Mouse (Mus musculus): ENCODE measurements around the gene Ugt8a. TPM values are rescaled to one million over a fixed set of nuclear protein-coding genes. Genes with fewer than 3 reads are reported as not detected.

Ugt8a gene
- polyA plus RNA-seq, 1 experiment from 2014 or later = 0.33 TPM

DNA sequence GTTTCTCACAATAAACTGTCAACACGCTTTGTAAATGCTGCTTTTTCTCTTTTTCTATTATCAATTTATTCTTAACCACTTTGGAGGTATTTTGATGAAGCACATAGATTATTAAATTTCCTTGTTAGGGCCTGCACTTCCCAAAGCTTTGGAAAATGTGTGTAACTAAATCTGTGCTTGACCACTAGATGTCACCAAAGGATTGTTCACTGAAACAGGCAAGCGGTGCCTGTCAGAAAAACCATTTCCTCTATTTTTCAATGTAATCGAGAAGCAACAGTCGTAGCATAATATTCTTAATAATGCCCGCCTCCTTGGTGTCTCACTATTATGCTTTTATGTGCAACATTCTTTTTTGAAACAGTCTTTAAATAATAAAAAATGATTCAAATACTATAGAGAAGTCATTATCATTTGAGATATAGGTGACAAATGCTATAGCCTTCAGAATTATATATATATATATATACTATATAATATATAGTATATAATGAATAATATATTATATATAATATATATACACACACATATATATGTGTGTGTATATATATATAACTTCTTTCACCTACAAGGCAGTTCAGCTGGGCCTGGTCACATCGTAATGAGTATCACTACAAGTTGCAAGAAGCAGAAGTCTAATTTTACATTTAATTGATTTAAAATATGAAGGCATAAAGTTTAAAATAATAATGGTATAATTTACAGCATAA, 89.1 kb downstream of the Ugt8a start:
- no peak overlapping the region for H3K9ac ChIP-seq
- WGBS = 22% methylated on average over 6 of the region's 6 CpGs
- ATAC-seq (ENCODE audit: insufficient number of reproducible peaks, low FRiP score, low TSS enrichment, low read depth) = no peak
- H3K4me3 ChIP-seq = no peak overlapping the region
- no peaks in the 10 kb centered on the region for H3K27me3 ChIP-seq
- no peaks in the 10 kb centered on the region for H3K36me3 ChIP-seq
- no peak overlapping the region for H3K4me2 ChIP-seq
- no peaks in the 10 kb centered on the region for H3K4me1 ChIP-seq
- no peaks in the 10 kb centered on the region for H3K9me3 ChIP-seq
- no peak overlapping the region for H3K27ac ChIP-seq

DNA sequence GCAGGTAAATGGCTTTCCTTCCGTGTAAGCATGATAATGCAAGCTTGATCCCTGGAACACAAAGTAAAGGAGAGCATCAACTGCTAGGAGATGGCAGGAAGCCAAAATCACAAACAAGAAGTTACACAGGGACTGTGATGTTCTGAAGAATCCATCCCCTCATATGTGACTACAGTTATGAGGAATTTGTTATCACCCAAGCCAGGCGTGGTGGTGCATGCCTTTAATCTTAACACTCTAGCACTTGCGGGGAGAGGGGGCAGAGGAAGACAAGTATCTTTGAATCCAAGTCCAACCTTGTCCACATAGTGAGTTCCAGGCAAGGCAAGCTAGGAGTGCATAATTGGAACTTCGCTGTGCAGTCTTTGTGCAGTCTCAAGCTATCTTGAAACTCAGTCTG, 110.4 kb downstream of the Ugt8a start:
- Histone ChIP-seq H3K4me1 (no peaks in the 10 kb centered on the region), H3K4me3 (no peak overlapping the region), H3K27ac (no peak overlapping the region), H3K9ac (no peak overlapping the region), H3K36me3 (no peaks in the 10 kb centered on the region), H3K4me2 (no peak overlapping the region), H3K9me3 (no peaks in the 10 kb centered on the region), H3K27me3 (no peaks in the 10 kb centered on the region)
- ATAC-seq (ENCODE audit: insufficient number of reproducible peaks, low FRiP score, low TSS enrichment, low read depth) = no peak
- 73% methylated on average over 4 of the region's 4 CpGs for WGBS

DNA sequence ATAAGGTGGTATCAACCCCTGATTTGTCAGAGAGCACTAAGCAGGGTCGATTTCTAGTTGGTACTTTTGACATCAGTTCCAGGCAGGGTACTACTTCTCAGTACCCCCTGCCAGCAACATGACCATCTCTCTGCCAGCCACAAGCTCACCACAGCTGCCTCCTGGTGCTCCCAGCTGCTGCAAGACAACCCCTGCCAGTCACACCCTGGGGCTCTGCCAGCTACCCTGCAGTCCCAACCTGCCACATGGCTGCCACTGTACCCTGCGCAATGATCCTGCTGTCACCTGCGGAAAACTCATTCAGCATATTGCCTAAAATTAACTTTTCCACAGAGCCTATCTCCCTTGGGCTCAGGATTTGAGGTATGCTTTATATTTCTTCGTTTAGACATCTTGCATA, 111.2 kb downstream of the Ugt8a start:
- Histone ChIP-seq H3K4me3 (no peak overlapping the region), H3K9ac (no peak overlapping the region), H3K9me3 (no peaks in the 10 kb centered on the region), H3K27me3 (no peaks in the 10 kb centered on the region), H3K36me3 (no peaks in the 10 kb centered on the region), H3K4me2 (no peak overlapping the region), H3K27ac (no peak overlapping the region), H3K4me1 (no peaks in the 10 kb centered on the region)
- WGBS = 74% methylated on average over 4 of the region's 4 CpGs
- ATAC-seq (ENCODE audit: insufficient number of reproducible peaks, low FRiP score, low TSS enrichment, low read depth) = no peak

DNA sequence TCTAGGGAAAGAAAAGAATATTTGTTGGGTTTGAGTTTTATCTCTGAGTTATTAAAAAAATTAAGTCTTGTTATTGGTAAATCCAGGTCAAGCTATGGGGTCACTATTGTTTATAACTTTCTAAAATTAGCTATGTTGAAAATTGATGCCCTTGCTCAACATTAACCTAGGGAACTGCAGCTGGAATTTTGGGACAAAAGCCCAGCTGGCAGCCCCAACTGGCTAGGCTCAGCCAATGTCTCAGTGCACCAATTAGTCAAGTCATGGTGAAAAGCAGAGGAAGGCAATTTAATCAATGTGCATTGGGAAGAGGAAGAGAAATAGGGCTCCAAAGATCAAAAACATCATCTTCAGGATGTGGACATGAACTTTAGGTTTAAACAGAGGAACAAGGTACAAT, 118.7 kb downstream of the Ugt8a start:
- no peak for ATAC-seq (ENCODE audit: insufficient number of reproducible peaks, low FRiP score, low TSS enrichment, low read depth)
- Histone ChIP-seq H3K4me1 (no peaks in the 10 kb centered on the region), H3K9me3 (no peaks in the 10 kb centered on the region), H3K27ac (no peak overlapping the region), H3K9ac (no peak overlapping the region), H3K4me3 (no peak overlapping the region), H3K27me3 (no peaks in the 10 kb centered on the region), H3K4me2 (no peak overlapping the region), H3K36me3 (no peaks in the 10 kb centered on the region)
